Mouse (Mus musculus) gastrocnemius, postnatal 14 days (tissue): ENCODE data around the gene Tas2r113. TPM values are rescaled to one million over a fixed set of nuclear protein-coding genes. Genes with fewer than 3 reads are reported as not detected.
"Not testable (repeated sequence)": the region's sequence is repeated elsewhere in the genome, so short reads cannot be mapped to it uniquely, and the experiment has no call there.

Experiments used
- DNase-seq: peaks from one replicate; pipeline ENCODE4 v3.0.0; 2021; ENCODE audit warnings: mixed read lengths
- intact Hi-C: fragments of 180-260 bp; cut with DNase I; formaldehyde crosslinking; loops from one replicate; pipeline ENCODE4 v1.15.1; 2025; ENCODE audit warnings: low total_unique reads
- long read RNA-seq, 2 experiments: library from polyadenylated mRNA; stranded (forward); transcript quantifications; one replicate each; pipeline ENCODE4 v2.0.0; 2021
- total RNA-seq, 2 experiments: library from RNA; stranded (reverse); gene quantifications; 2 replicates each; pipeline ENCODE4 v1.2.3; 2021

Gene Tas2r113
- total RNA-seq: not detected
- long read RNA-seq, experiment 1: 0 reads
- long read RNA-seq, experiment 2: 0 reads

DNA sequence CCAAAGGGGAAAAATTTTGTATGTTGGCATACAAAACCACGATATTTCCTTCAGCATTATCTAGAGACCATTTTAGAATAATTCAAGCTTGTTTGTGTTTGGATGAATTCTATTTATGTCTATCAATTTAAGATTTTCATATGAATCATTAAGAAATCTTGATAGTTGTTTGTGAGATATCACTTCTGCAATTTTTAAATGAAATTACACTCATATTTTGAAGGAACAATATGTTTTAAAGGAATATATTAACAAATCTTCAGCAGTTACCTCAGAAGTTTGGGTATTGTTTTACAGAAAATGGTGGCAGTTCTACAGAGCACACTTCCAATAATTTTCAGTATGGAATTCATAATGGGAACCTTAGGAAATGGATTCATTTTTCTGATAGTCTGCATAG lies at the start of gene Tas2r113:
TSS of gene Tas2r113 (plus strand) at position 301 of the 400 bp plus-strand sequence.
- DNase-seq: no peak
- intact Hi-C loops: no loop called here

- no peak for DNase-seq
- intact Hi-C loops: no loop called here
Observed at GRCm38 (mm10) chr6:132846842-132847241, 46.0 kb upstream of the Tas2r113 start, which contains the start of gene Tas2r123. Gene Tas2r123, plus strand, starts transcription at chr6:132847142.

- intact Hi-C loops: no loop called here
- no peak for DNase-seq
Observed at GRCm38 (mm10) chr6:132855138-132855537, 37.7 kb upstream of the Tas2r113 start, which contains the start of gene Tas2r116. Gene Tas2r116, plus strand, starts transcription at chr6:132855438.

DNA sequence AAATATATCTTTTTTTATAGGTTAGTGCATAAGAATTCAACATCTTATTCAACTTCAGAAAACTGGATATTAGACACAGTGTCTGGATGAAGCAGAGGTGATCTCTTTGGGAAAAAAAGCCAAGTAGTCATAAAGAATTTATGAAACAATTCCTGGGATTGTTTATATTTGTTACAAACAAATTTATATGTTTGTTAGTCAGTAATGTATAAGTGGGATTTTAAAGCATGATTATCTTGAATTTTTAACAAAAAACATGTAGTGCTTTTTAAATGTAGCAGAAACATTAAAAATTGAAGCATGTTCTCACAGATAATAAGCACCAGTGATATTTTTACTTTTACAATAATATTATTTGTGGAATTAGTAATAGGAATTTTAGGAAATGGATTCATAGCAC lies 25.1 kb upstream of the Tas2r113 start, which contains the start of gene Tas2r110:
TSS of gene Tas2r110 (plus strand) at position 301 of the 400 bp plus-strand sequence.
- DNase-seq: no peak
- intact Hi-C loops: no loop called here

DNA sequence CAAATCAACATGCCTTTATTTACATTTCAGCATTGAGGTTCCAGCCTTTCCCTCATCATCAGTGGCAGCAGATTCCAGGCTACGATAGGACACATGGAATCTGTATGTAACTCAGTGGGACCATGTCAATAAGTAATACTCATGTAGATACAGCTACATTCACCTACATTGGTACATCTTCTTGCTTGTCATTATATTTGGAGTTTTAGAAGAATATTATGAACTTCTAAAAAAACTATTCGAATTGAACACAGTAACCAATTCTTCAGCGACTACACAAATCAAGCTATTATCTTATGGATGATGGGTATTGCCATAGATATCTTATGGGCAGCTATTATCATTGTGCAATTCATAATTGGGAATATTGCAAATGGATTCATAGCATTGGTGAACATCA lies 16.5 kb downstream of the Tas2r113 start, which contains the start of gene Tas2r125:
TSS of gene Tas2r125 (plus strand) at position 301 of the 400 bp plus-strand sequence.
- no peak for DNase-seq
- intact Hi-C loops: no loop called here

GRCm38 (mm10) chr6:132941376-132941775 lies 48.6 kb downstream of the Tas2r113 start:
- DNase-seq, intact Hi-C loops: not testable (repeated sequence)

Other genes with a start within 250 kb of the Tas2r113 start
- gene A630073D07Rik, start 241.5 kb upstream of the Tas2r113 start, total RNA-seq: not detected
- gene Tas2r120, start 236.1 kb upstream of the Tas2r113 start, total RNA-seq: not detected
- gene Tas2r121, start 192.0 kb upstream of the Tas2r113 start, total RNA-seq: not detected
- not detected for gene Tas2r122, start 181.1 kb upstream of the Tas2r113 start, total RNA-seq
- gene Tas2r115, start 155.0 kb upstream of the Tas2r113 start, total RNA-seq: not detected
- gene Tas2r124, start 138.3 kb upstream of the Tas2r113 start, total RNA-seq: not detected
- not detected for gene Tas2r102, start 130.9 kb upstream of the Tas2r113 start, total RNA-seq
- gene Tas2r136, start 114.8 kb upstream of the Tas2r113 start, total RNA-seq: not detected
- not detected for gene Tas2r117, start 90.2 kb upstream of the Tas2r113 start, total RNA-seq
- gene Tas2r123, start 45.9 kb upstream of the Tas2r113 start, total RNA-seq: not detected
- not detected for gene Tas2r116, start 37.6 kb upstream of the Tas2r113 start, total RNA-seq
- gene Tas2r110, start 25.0 kb upstream of the Tas2r113 start, total RNA-seq: not detected
- gene Tas2r125, start 16.6 kb downstream of the Tas2r113 start, total RNA-seq: not detected
- gene Tas2r129, start 58.1 kb downstream of the Tas2r113 start, total RNA-seq: not detected
- gene Tas2r131, start 64.9 kb downstream of the Tas2r113 start, total RNA-seq: not detected
- gene Tas2r109, start 88.0 kb downstream of the Tas2r113 start, total RNA-seq: not detected
- gene Tas2r103, start 144.1 kb downstream of the Tas2r113 start, total RNA-seq: not detected
- gene Tas2r140, start 162.8 kb downstream of the Tas2r113 start, total RNA-seq: not detected
- gene Smim10l1, start 211.9 kb downstream of the Tas2r113 start, total RNA-seq: 10 to 100 TPM; 74.5 to 77.7 TPM